Mouse (Mus musculus) ES-E14 (cell line): ENCODE data around the gene Wbp11. TPM values are rescaled to one million over a fixed set of nuclear protein-coding genes. Genes with fewer than 3 reads are reported as not detected.
A peak's percentile ranks its signal among the peaks of the same experiment; 100 is the strongest.

Experiments
- DNase-seq: peaks from one replicate; pipeline ENCODE4 v3.0.0-alpha.2; 2013; ENCODE audit warnings: low read depth, low spot score
- H3K27ac ChIP-seq: 2 replicates; pipeline ENCODE4 v1.5.1; 2012; ENCODE audit warnings: low read depth, mild to moderate bottlenecking, low read length, moderate library complexity, mixed read lengths; ENCODE audit not compliant: poor library complexity, insufficient read depth, severe bottlenecking
- H3K36me3 ChIP-seq: 2 replicates; pipeline ENCODE4 v1.6.1; 2012; ENCODE audit warnings: mild to moderate bottlenecking, low read length, moderate library complexity, mixed read lengths; ENCODE audit not compliant: control insufficient read depth, poor library complexity, insufficient read depth, severe bottlenecking
- H3K4me1 ChIP-seq, 2 experiments: fragments of 150-350 bp in 1 of 2; sonication (generic) in 1 of 2; 2 replicates each; pipeline ENCODE4 v1.6.1; 2012; ENCODE audit warnings: low read length in 2 of 2, mild to moderate bottlenecking in 1 of 2, mixed read lengths in 1 of 2; ENCODE audit not compliant: control insufficient read depth in 2 of 2, insufficient read depth in 2 of 2, poor library complexity in 1 of 2
- H3K4me3 ChIP-seq, 2 experiments: fragments of 150-350 bp in 1 of 2; sonication (generic) in 1 of 2; 2 replicates each; pipeline ENCODE4 v1.5.1; 2012; ENCODE audit warnings: low read length in 2 of 2, low read depth in 1 of 2, mild to moderate bottlenecking in 1 of 2, mixed read lengths in 1 of 2; ENCODE audit not compliant: insufficient read depth in 1 of 2, poor library complexity in 1 of 2, severe bottlenecking in 1 of 2
- H3K9ac ChIP-seq: 2 replicates; pipeline ENCODE4 v1.6.1; 2012; ENCODE audit warnings: low read depth, mild to moderate bottlenecking, low read length, mixed read lengths; ENCODE audit not compliant: poor library complexity, insufficient read depth, severe bottlenecking
- H3K9me3 ChIP-seq: fragments of 150-350 bp; sonication (generic); 2 replicates; pipeline ENCODE4 v1.6.1; 2012; ENCODE audit warnings: low read depth, mild to moderate bottlenecking, low read length; ENCODE audit not compliant: control insufficient read depth, insufficient read depth
- CHD2 ChIP-seq: IDR thresholded peaks from 2 replicates; pipeline ENCODE4 v1.6.1; 2014; ENCODE audit warnings: mild to moderate bottlenecking, low read depth, low read length, inconsistent platforms
- HCFC1 ChIP-seq: IDR thresholded peaks from 2 replicates; pipeline ENCODE4 v1.6.1; 2012; ENCODE audit warnings: low read length, inconsistent platforms, borderline replicate concordance; ENCODE audit not compliant: insufficient read depth
- MAFK ChIP-seq: IDR thresholded peaks from 2 replicates; pipeline ENCODE4 v1.6.1; 2014; ENCODE audit warnings: mild to moderate bottlenecking, low read depth, low read length, inconsistent platforms; ENCODE audit not compliant: insufficient read depth
- ZC3H11A ChIP-seq: IDR thresholded peaks from 2 replicates; pipeline ENCODE4 v1.6.1; 2012; ENCODE audit warnings: low read depth, mild to moderate bottlenecking, inconsistent platforms, low read length, borderline replicate concordance
- ZNF384 ChIP-seq: IDR thresholded peaks from 2 replicates; pipeline ENCODE4 v1.6.1; 2012; ENCODE audit warnings: low read depth, low read length, inconsistent platforms
- in situ Hi-C, 2 experiments: fragments of 600-800 bp; cut with MboI; formaldehyde crosslinking; loops; one replicate each; pipeline ENCODE4 v1.15.1; 2025; ENCODE audit warnings: low sequenced_read_pairs in 2 of 2, inconsistent platforms in 1 of 2; ENCODE audit not compliant: unreplicated experiment in 2 of 2
- total RNA-seq: library from RNA; depleted of rRNA; stranded (reverse); fragments of 300-350 nt; gene quantifications from 2 replicates; pipeline ENCODE4 v1.2.3, GENCODE M21; 2012

Gene Wbp11
- total RNA-seq, 1 experiment, result 41.7 TPM

GRCm38 (mm10) chr6:136827116-136827515 lies 917 bp downstream of the Wbp11 start:
- Histone ChIP-seq H3K36me3 (peaks cover 16% of the 10 kb centered on the region), H3K4me1 (peaks cover 0 to 3% of the 10 kb centered on the region in 2 experiments; a peak in 2 of 4 replicates), H3K9me3 (no peaks in the 10 kb centered on the region), H3K9ac (peak overlapping the region; percentile 98; the same call in 1 of the 2 replicates), H3K27ac (no peak overlapping the region), H3K4me3 (peak overlapping the region; percentile 86 to 91)
- TF ChIP-seq ZNF384, result no peak
- TF ChIP-seq MAFK, result no peak
- no peak for TF ChIP-seq CHD2
- TF ChIP-seq HCFC1, result no peak
- no peak for TF ChIP-seq ZC3H11A
- DNase-seq, result no peak
- in situ Hi-C loops, result no loop called here

DNA sequence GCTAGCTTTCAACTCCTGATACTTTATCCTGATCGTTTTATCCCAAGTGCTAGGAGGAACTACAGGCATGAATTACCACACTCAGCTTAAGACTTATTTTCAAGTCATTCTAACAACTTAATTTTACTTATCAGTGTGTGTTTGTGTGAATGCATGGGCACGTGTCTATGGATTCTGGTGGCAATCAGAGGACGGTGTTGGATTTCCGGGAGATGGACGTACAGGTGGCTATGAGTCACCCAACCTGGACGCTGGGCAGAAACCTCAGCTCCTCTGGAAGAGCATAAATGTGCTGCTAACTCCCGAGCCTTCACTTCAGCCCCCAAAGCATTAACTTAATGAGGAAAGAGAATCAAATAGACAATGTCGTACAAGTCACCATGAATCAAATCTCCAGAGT lies 3.0 kb downstream of the Wbp11 start:
- Histone ChIP-seq H3K36me3 (peaks cover 35% of the 10 kb centered on the region), H3K4me3 (no peak overlapping the region), H3K9ac (no peak overlapping the region), H3K27ac (no peak overlapping the region), H3K4me1 (peaks cover 0 to 3% of the 10 kb centered on the region in 2 experiments; a peak in 2 of 4 replicates), H3K9me3 (no peaks in the 10 kb centered on the region)
- TF ChIP-seq MAFK, result no peak
- TF ChIP-seq ZC3H11A, result no peak
- no peak for DNase-seq
- in situ Hi-C loops, result no loop called here

DNA sequence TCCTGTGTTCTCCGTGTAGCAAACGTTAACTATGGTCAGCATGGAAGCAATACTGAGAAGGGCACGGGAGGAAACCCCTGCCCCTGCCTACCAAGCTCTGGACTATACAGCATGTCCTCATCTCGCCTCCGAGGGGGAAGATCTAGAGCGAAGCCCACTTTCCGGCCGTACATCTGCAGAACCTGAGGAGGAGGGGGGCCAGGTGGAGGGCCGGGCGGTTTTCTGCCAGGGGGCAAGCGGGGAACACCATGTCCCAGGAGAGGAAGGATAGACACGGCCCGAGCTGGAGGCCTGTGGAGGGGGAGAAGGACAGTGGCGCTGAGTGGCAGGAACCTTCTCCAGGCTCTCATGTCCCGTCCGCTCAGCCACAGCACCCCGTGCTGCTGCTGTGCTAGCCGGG lies 6.9 kb downstream of the Wbp11 start:
- 0 out of 4 replicates have a peak, but pooled peaks cover 0 to 6% of the 10 kb centered on the region in 2 experiments for H3K4me1 ChIP-seq
- no peak overlapping the region for H3K27ac ChIP-seq
- no peak for DNase-seq
- in situ Hi-C loops, result no loop called here
- peaks cover 57% of the 10 kb centered on the region for H3K36me3 ChIP-seq
- TF ChIP-seq HCFC1 (no peak), CHD2 (no peak), MAFK (no peak), ZC3H11A (no peak), ZNF384 (no peak)
- no peak overlapping the region for H3K4me3 ChIP-seq
- no peak overlapping the region for H3K9ac ChIP-seq
- H3K9me3 ChIP-seq, result no peaks in the 10 kb centered on the region

DNA sequence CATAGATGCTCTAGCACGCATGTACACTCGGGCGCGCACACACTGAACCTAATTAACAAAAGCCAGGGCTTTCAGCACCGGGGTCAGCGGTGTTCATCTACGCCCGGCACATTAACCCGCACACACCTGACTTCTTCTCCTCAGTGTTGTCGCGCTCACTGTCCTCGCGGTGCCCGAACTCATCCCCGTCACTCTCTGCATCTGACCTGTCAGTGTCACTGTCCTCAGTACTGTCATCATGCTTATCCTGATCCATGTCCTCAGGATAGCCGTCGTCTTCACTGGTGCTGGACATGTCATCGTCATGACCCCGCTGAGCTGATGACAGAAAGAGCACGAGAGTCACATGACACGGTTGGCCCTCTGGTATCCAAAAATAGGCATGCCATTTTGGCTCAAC lies 7.7 kb downstream of the Wbp11 start:
- Histone ChIP-seq H3K27ac (no peak overlapping the region), H3K36me3 (peaks cover 63% of the 10 kb centered on the region), H3K4me1 (0 out of 4 replicates have a peak, but pooled peaks cover 0 to 6% of the 10 kb centered on the region in 2 experiments), H3K9ac (no peak overlapping the region), H3K4me3 (no peak overlapping the region), H3K9me3 (no peaks in the 10 kb centered on the region)
- TF ChIP-seq ZNF384, result no peak
- no peak for TF ChIP-seq HCFC1
- no peak for TF ChIP-seq CHD2
- TF ChIP-seq ZC3H11A, result no peak
- no peak for TF ChIP-seq MAFK
- DNase-seq, result no peak
- in situ Hi-C loops, result no loop called here

GRCm38 (mm10) chr6:136817549-136817948 lies 10.5 kb downstream of the Wbp11 start:
- Histone ChIP-seq H3K4me3 (no peak overlapping the region), H3K36me3 (peaks cover 69% of the 10 kb centered on the region), H3K4me1 (peaks cover 0 to 8% of the 10 kb centered on the region in 2 experiments; a peak in 1 of 4 replicates), H3K9ac (no peak overlapping the region), H3K27ac (no peak overlapping the region), H3K9me3 (no peaks in the 10 kb centered on the region)
- no peak for DNase-seq
- in situ Hi-C loops, result no loop called here
- TF ChIP-seq HCFC1 (no peak), CHD2 (no peak), ZC3H11A (no peak), ZNF384 (no peak), MAFK (no peak)
